Mouse (Mus musculus): ENCODE measurements around the gene Golga7b.

The Golga7b gene

GRCm38 (mm10) chr19:42247519-42247918 is at the start of gene Golga7b:
Gene Golga7b (plus strand): TSS chr19:42247574.
- DNase-seq (ENCODE audit: low read depth): no peak

- DNase-seq (ENCODE audit: low read depth): no peak
These were observed 49.3 kb upstream of the Golga7b start for GRCm38 (mm10) chr19:42198026-42198425.

GRCm38 (mm10) chr19:42201696-42202381 is 45.5 kb upstream of the Golga7b start, which contains the start of gene Sfrp5:
Gene Sfrp5 (minus strand): TSS chr19:42202252.
- DNase-seq (ENCODE audit: low read depth): no peak

GRCm38 (mm10) chr19:42202467-42202866 is 44.9 kb upstream of the Golga7b start:
- no peak for DNase-seq (ENCODE audit: low read depth)

- DNase-seq (ENCODE audit: low read depth): no peak
These were observed 43.1 kb upstream of the Golga7b start for GRCm38 (mm10) chr19:42204306-42204705.

- DNase-seq (ENCODE audit: low read depth): no peak
These were observed 42.2 kb upstream of the Golga7b start for GRCm38 (mm10) chr19:42205201-42205600.

GRCm38 (mm10) chr19:42209485-42209884 is 37.9 kb upstream of the Golga7b start:
- no peak for DNase-seq (ENCODE audit: low read depth)

- no peak for DNase-seq (ENCODE audit: low read depth)
These were observed 37.4 kb upstream of the Golga7b start for GRCm38 (mm10) chr19:42209976-42210375.

- no peak for DNase-seq (ENCODE audit: low read depth)
These were observed 35.4 kb upstream of the Golga7b start for GRCm38 (mm10) chr19:42211936-42212335.

GRCm38 (mm10) chr19:42214601-42215000 is 32.8 kb upstream of the Golga7b start:
- DNase-seq (ENCODE audit: low read depth): no peak

- DNase-seq (ENCODE audit: low read depth): no peak
These were observed 30.5 kb upstream of the Golga7b start for GRCm38 (mm10) chr19:42216699-42217373.

GRCm38 (mm10) chr19:42217374-42217763 is 30.0 kb upstream of the Golga7b start:
- peak; percentile 51 for DNase-seq (ENCODE audit: low read depth)

- no peak for DNase-seq (ENCODE audit: low read depth)
These were observed 20.9 kb upstream of the Golga7b start for GRCm38 (mm10) chr19:42226451-42226850.

- DNase-seq (ENCODE audit: low read depth): no peak
These were observed 17.7 kb upstream of the Golga7b start for GRCm38 (mm10) chr19:42229499-42230287.

- no peak for DNase-seq (ENCODE audit: low read depth)
These were observed 17.1 kb upstream of the Golga7b start for GRCm38 (mm10) chr19:42230288-42230568.

GRCm38 (mm10) chr19:42230986-42231385 is 16.4 kb upstream of the Golga7b start:
- no peak for DNase-seq (ENCODE audit: low read depth)

- DNase-seq (ENCODE audit: low read depth): no peak
These were observed 9.6 kb upstream of the Golga7b start for GRCm38 (mm10) chr19:42237602-42238340.

- no peak for DNase-seq (ENCODE audit: low read depth)
These were observed 9.0 kb upstream of the Golga7b start for GRCm38 (mm10) chr19:42238341-42238715.

- DNase-seq (ENCODE audit: low read depth): no peak
These were observed 6.5 kb upstream of the Golga7b start for GRCm38 (mm10) chr19:42240881-42241280.

GRCm38 (mm10) chr19:42243401-42243800 is 4.0 kb upstream of the Golga7b start:
- peak; percentile 19 for DNase-seq (ENCODE audit: low read depth)

- no peak for DNase-seq (ENCODE audit: low read depth)
These were observed 748 bp upstream of the Golga7b start for GRCm38 (mm10) chr19:42246626-42247025.
